Mouse (Mus musculus) erythroblast, embryonic 14.5 days (primary cell): ENCODE results near the gene N4bp1.

ENCODE experiments used
- GATA1 ChIP-seq: IDR thresholded peaks from 2 replicates; pipeline ENCODE4 v1.6.1; 2012; ENCODE audit warnings: low read length, inconsistent platforms, mixed read lengths
- TAL1 ChIP-seq: IDR thresholded peaks from 3 replicates; pipeline ENCODE4 v1.6.1; 2012; ENCODE audit warnings: low read length, inconsistent platforms, mixed read lengths

DNA sequence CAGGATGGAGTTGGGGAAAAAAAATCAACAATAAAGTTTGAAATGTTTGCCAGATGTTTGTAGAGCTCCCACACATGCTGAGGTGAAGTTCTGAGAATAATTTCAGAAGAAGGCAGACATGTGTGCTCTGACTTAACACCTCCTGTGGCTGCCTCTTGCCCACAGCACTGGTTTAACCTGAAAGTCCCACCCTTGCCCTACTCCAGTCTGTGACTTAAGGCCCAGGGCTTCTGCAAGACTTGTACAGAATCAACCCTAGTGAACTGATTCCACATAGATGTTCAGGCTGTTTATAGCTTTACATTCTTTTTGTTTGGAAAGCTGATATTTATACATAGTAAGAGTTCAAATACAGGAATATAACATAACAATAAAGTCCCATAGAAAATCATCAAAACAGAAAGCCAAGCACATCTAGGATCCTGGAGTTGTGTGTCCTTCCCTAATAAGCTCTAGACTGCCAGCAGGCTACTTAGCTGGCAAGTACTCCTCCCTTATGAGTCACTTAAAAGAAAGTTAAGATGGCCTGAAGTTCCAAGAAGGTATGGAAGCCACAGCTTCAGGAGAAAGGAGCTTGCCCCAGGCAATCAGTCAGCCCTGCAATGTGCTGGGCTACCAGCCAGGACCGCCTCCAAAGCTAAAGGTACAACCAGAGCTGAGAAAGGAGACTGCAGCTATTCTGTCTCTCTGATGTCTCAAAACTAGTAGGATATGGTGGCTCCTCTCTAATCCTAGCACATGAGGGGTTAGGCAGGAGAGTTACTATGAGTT is 114.9 kb downstream of the N4bp1 start:
- TF ChIP-seq GATA1 (no peak), TAL1 (no peak)
